Mouse (Mus musculus): ENCODE data around the gene Rpl9-ps6. TPM values are rescaled to one million over a fixed set of nuclear protein-coding genes. Genes with fewer than 3 reads are reported as not detected.
"Not testable (repeated sequence)": the region's sequence is repeated elsewhere in the genome, so short reads cannot be mapped to it uniquely, and the experiment has no call there.

Gene Rpl9-ps6
- total and polyA plus RNA-seq, 2 experiments = 2.6 to 24.3 TPM

GRCm38 (mm10) chr19:32470059-32470497 lies 3.7 kb upstream of the Rpl9-ps6 start:
- H3K27me3 ChIP-seq (ENCODE audit: control insufficient read depth, insufficient read depth, low read length) = no peaks in the 10 kb centered on the region
- DNase-seq (ENCODE audit: extremely low read depth, low read depth, low spot score) = peak; percentile 69
- no peak overlapping the region for H3K9ac ChIP-seq (ENCODE audit: low read depth, low read length)
- 12% methylated on average over 6 of the region's 6 CpGs for WGBS
- H3K36me3 ChIP-seq (ENCODE audit: control insufficient read depth, insufficient read depth, low read length) = no peaks in the 10 kb centered on the region
- TF ChIP-seq POLR2A (IDR thresholded peaks at IDR 0.05; ENCODE audit: extremely low read depth, insufficient read depth, low read length) = no peak
- peak; percentile 47 for TF ChIP-seq CTCF (IDR thresholded peaks at IDR 0.05; ENCODE audit: low read depth, low read length)
- H3K79me2 ChIP-seq (ENCODE audit: control insufficient read depth, insufficient read depth, low read length) = no peaks in the 10 kb centered on the region
- H3K27ac ChIP-seq (replicated peaks; ENCODE audit: insufficient read depth, low read depth, low read length) = no peak overlapping the region
- no peak overlapping the region for H3K4me3 ChIP-seq (ENCODE audit: insufficient read depth, low read depth, low read length)
- H3K4me1 ChIP-seq (ENCODE audit: control insufficient read depth, insufficient read depth, low read length) = peaks cover 2% of the 10 kb centered on the region; the same call in 1 of the 2 replicates

- Histone ChIP-seq H3K27ac (replicated peaks; ENCODE audit: insufficient read depth, low read depth, low read length) (no peak overlapping the region), H3K4me3 (ENCODE audit: insufficient read depth, low read depth, low read length) (no peak overlapping the region), H3K9ac (ENCODE audit: low read depth, low read length) (no peak overlapping the region), H3K4me1 (ENCODE audit: control insufficient read depth, insufficient read depth, low read length) (peaks cover 2% of the 10 kb centered on the region; the same call in 1 of the 2 replicates), H3K27me3 (ENCODE audit: control insufficient read depth, insufficient read depth, low read length) (no peaks in the 10 kb centered on the region), H3K79me2 (ENCODE audit: control insufficient read depth, insufficient read depth, low read length) (no peaks in the 10 kb centered on the region), H3K36me3 (ENCODE audit: control insufficient read depth, insufficient read depth, low read length) (no peaks in the 10 kb centered on the region)
- TF ChIP-seq CTCF (IDR thresholded peaks at IDR 0.05; ENCODE audit: low read depth, low read length) = no peak
- TF ChIP-seq POLR2A (IDR thresholded peaks at IDR 0.05; ENCODE audit: extremely low read depth, insufficient read depth, low read length) = no peak
- 94% methylated on average over 5 of the region's 5 CpGs for WGBS
- DNase-seq (ENCODE audit: extremely low read depth, low read depth, low spot score) = no peak
These were observed 947 bp upstream of the Rpl9-ps6 start for GRCm38 (mm10) chr19:32467325-32467724.

- H3K4me3 ChIP-seq (ENCODE audit: insufficient read depth, low read depth, low read length) = no peak overlapping the region
- H3K27me3 ChIP-seq (ENCODE audit: control insufficient read depth, insufficient read depth, low read length) = no peaks in the 10 kb centered on the region
- 66% methylated on average over 4 of the region's 4 CpGs for WGBS
- no peak for TF ChIP-seq CTCF (IDR thresholded peaks at IDR 0.05; ENCODE audit: low read depth, low read length)
- TF ChIP-seq POLR2A (IDR thresholded peaks at IDR 0.05; ENCODE audit: extremely low read depth, insufficient read depth, low read length) = no peak
- H3K27ac ChIP-seq (replicated peaks; ENCODE audit: insufficient read depth, low read depth, low read length) = no peak overlapping the region
- H3K79me2 ChIP-seq (ENCODE audit: control insufficient read depth, insufficient read depth, low read length) = no peaks in the 10 kb centered on the region
- H3K36me3 ChIP-seq (ENCODE audit: control insufficient read depth, insufficient read depth, low read length) = no peaks in the 10 kb centered on the region
- no peak overlapping the region for H3K9ac ChIP-seq (ENCODE audit: low read depth, low read length)
- H3K4me1 ChIP-seq (ENCODE audit: control insufficient read depth, insufficient read depth, low read length) = peaks cover under 1% of the 10 kb centered on the region; the same call in 1 of the 2 replicates
- DNase-seq (ENCODE audit: extremely low read depth, low read depth, low spot score) = no peak
These were observed 1.1 kb downstream of the Rpl9-ps6 start for GRCm38 (mm10) chr19:32465228-32465627.

- H3K9ac ChIP-seq (ENCODE audit: low read depth, low read length) = no peak overlapping the region
- no peak overlapping the region for H3K4me3 ChIP-seq (ENCODE audit: insufficient read depth, low read depth, low read length)
- H3K79me2 ChIP-seq (ENCODE audit: control insufficient read depth, insufficient read depth, low read length) = no peaks in the 10 kb centered on the region
- H3K27ac ChIP-seq (replicated peaks; ENCODE audit: insufficient read depth, low read depth, low read length) = no peak overlapping the region
- DNase-seq (ENCODE audit: extremely low read depth, low read depth, low spot score) = no peak
- H3K36me3 ChIP-seq (ENCODE audit: control insufficient read depth, insufficient read depth, low read length) = no peaks in the 10 kb centered on the region
- no peak for TF ChIP-seq POLR2A (IDR thresholded peaks at IDR 0.05; ENCODE audit: extremely low read depth, insufficient read depth, low read length)
- TF ChIP-seq CTCF (IDR thresholded peaks at IDR 0.05; ENCODE audit: low read depth, low read length) = no peak
- no peaks in the 10 kb centered on the region for H3K27me3 ChIP-seq (ENCODE audit: control insufficient read depth, insufficient read depth, low read length)
- no peaks in the 10 kb centered on the region for H3K4me1 ChIP-seq (ENCODE audit: control insufficient read depth, insufficient read depth, low read length)
- 94% methylated on average over 6 of the region's 6 CpGs for WGBS
These were observed 3.3 kb downstream of the Rpl9-ps6 start for GRCm38 (mm10) chr19:32463037-32463436.

GRCm38 (mm10) chr19:32457631-32458030 lies 8.7 kb downstream of the Rpl9-ps6 start:
- WGBS = 92% methylated on average over 8 of the region's 8 CpGs
- not testable (repeated sequence) for H3K9ac ChIP-seq (ENCODE audit: low read depth, low read length); H3K4me1 ChIP-seq (ENCODE audit: control insufficient read depth, insufficient read depth, low read length)

GRCm38 (mm10) chr19:32456744-32457143 lies 9.6 kb downstream of the Rpl9-ps6 start:
- no peak overlapping the region for H3K4me3 ChIP-seq (ENCODE audit: insufficient read depth, low read depth, low read length)
- TF ChIP-seq POLR2A (IDR thresholded peaks at IDR 0.05; ENCODE audit: extremely low read depth, insufficient read depth, low read length) = no peak
- no peak for TF ChIP-seq CTCF (IDR thresholded peaks at IDR 0.05; ENCODE audit: low read depth, low read length)
- no peak overlapping the region for H3K27ac ChIP-seq (replicated peaks; ENCODE audit: insufficient read depth, low read depth, low read length)
- no peaks in the 10 kb centered on the region for H3K36me3 ChIP-seq (ENCODE audit: control insufficient read depth, insufficient read depth, low read length)
- H3K4me1 ChIP-seq (ENCODE audit: control insufficient read depth, insufficient read depth, low read length) = no peaks in the 10 kb centered on the region
- no peak for DNase-seq (ENCODE audit: extremely low read depth, low read depth, low spot score)
- no peak overlapping the region for H3K9ac ChIP-seq (ENCODE audit: low read depth, low read length)
- H3K27me3 ChIP-seq (ENCODE audit: control insufficient read depth, insufficient read depth, low read length) = no peaks in the 10 kb centered on the region
- 86% methylated on average over 2 of the region's 2 CpGs for WGBS
- H3K79me2 ChIP-seq (ENCODE audit: control insufficient read depth, insufficient read depth, low read length) = no peaks in the 10 kb centered on the region

More at GRCm38 (mm10) chr19:32457631-32458030, 8.7 kb downstream of the Rpl9-ps6 start:
- not testable (repeated sequence) for H3K4me3 ChIP-seq (ENCODE audit: insufficient read depth, low read depth, low read length); DNase-seq (ENCODE audit: extremely low read depth, low read depth, low spot score); H3K27ac ChIP-seq (replicated peaks; ENCODE audit: insufficient read depth, low read depth, low read length); H3K79me2 ChIP-seq (ENCODE audit: control insufficient read depth, insufficient read depth, low read length); H3K36me3 ChIP-seq (ENCODE audit: control insufficient read depth, insufficient read depth, low read length); H3K27me3 ChIP-seq (ENCODE audit: control insufficient read depth, insufficient read depth, low read length)
